Mouse (Mus musculus): ENCODE measurements around the gene Nutf2.
"Not testable (repeated sequence)": the region's sequence is repeated elsewhere in the genome, so short reads cannot be mapped to it uniquely, and the experiment has no call there.

Gene Nutf2

DNA sequence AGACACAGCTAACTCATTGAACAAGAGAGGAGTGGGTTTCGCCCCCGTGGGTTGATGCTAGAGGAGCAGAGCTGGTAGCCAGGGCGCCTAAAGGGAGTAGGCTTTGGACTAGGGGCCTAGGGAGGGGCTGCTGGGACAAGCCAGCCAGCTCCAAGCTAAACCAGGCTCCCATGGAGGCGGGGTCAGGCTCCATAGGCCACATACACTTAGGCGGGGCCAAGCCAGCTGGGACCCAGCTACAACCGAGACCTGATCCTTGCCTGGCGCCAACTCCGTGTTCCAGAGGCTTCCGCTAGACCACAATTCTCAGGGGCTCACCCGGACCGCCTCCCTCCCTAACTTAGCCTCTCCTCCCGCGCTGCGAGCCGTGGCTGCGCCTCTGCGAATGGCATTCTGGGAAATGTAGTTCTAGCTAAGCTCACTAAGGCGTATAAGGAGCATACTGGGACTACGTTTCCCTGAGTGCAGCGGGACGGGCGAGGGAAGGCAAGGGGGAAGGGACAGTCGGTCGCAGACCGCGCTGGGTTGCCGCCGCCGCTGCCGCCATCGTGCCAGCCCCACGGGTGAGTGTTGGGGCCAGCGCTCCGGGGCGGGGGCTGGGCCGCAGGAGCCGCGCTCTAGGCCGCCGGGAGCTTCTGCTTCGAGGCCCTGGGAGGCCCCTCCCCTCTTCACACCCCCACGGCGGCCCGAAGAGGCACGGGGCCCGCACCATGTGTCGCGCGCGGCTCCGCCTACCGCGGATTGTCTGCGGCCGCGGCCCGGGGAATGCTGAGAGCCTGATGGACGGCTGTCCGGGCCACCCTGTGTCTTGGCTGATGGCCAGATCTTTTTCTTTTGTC is at the start of gene Nutf2:
TSS of gene Nutf2 (plus strand) at position 438 of the 839 bp plus-strand sequence.
- peak; percentile 75 for DNase-seq (ENCODE audit: low spot score)

DNA sequence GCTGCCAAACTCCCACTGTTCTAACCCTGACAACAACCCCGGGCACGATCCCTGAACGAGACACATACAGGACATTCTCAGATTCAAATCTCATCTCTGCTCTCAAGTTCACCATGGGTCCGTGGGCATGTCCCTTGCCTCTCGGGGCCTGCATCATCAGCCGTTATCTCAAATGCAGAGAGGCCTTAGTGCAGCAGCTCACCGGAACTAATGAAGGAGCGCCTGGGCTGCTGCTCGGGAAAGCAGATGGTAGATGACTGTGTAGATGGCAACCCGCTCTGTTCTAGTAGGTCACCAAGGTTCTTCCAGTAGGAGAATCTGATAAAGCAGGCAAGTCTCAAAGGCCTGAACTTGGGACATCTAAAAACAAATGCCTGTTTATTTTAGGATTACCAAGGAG is 49.3 kb upstream of the Nutf2 start:
- no peak for DNase-seq (ENCODE audit: low spot score)

DNA sequence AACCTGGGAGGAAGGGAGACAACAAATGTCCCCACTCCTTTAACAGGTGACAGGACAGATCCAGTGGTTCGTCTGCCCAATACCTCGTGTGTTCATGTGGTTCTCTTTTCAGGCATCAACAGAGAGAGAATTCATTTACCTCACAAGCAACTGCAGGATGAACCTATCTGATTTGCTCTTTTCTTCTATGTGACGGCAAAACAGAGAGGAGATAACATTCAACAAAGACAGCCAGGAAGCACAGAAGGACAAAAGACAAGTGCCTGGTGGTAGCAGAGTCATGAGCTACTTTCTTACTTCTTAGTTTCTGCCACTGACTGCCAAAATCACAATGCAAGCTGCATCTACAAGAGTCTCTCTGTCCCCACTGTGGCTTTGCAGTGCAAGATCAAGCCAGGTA is 48.8 kb upstream of the Nutf2 start:
- DNase-seq (ENCODE audit: low spot score): no peak

DNA sequence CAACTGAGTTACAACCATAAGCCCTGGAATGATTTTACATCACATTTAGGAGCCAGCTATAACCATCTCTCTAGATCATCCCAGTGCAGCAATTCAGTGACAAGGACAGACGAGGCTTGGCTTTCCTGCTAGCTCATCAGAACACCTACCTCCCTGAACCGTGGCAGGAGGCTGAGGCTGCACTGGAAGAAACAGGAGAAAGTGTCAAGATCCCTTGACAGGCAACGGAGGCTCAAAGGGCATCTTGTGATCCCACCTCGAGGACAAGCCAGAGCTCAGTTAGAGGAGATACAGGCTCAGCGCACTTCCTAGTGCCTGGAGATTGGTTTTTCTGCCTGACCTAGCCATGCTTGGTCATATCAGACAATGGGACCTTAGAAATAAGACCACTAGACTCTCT is 47.9 kb upstream of the Nutf2 start:
- no peak for DNase-seq (ENCODE audit: low spot score)

DNA sequence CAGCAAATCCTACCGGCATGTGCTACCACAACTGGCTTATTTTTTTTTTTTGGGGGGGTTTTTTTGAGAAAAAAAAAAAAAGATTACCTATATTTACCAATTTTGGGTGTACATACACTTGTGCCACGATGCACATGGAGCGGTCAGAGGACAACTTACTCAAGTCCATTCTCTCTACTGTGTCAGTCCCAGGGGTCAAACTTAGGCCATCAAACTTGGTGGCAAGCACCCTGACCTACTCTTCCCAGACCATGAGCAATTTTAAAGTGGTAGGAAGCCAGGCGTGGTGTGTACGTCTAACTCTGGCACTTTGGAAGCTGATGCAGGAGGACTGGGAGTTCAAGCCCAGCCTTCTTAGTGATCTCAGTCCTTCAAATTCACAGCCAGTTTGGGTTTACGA is 47.1 kb upstream of the Nutf2 start:
- no peak for DNase-seq (ENCODE audit: low spot score)

DNA sequence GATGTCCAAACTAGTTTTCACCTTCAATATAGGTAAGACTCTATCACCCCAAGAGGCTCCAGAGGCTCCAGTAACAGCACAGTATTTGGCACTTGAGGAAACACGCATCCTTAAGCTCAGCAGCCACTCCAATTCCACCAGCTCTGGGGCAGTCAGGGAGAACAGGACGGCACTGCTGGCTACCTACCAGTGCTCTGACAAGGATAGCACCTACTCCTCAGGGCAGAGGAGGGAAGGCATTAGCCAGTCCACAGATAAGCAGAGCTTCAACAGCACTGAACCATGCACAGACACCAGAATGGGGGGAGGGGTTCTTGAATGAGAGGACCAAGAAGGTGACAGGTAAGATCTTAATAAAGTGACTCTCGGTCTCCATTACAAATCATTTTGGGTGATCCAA is 40.7 kb upstream of the Nutf2 start:
- DNase-seq (ENCODE audit: low spot score): no peak

DNA sequence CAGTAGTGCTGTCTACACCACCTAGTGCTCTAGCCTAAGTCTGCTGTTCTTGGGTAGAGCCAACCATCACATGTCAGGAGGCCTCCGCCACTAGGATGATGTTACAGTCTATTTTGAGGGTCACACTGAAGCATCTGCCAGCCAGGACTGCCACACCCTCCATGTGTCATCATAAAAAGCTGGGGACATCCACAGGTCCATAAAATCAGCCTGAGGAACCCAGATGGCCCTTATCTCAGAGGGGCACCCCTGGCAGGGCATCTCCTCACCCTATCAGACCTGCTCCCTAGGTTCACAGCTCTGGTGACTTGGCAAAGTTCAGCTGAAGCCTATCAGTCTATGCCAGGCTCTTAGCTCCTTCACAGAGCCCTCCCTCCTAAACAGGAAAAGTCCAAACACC is 39.5 kb upstream of the Nutf2 start:
- DNase-seq (ENCODE audit: low spot score): no peak

DNA sequence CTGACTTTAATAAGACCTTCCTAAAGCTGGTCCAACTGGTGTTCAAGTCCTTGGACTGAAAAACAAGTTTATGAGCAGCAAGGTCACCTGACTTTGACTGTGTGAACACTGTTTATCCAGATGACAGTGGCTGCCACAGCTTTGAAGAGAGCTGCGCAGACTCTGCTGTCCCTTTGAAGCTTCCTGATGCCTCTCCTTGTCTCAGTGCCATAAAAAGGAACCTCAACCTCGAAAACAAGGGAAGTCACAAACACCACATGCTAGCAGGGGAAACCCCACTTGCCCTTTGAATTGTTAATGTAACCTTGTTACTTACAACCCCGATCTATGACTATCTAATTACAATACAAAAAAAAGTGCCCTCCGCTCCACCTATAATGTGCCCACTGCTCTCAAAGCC is 34.9 kb upstream of the Nutf2 start:
- no peak for DNase-seq (ENCODE audit: low spot score)

DNA sequence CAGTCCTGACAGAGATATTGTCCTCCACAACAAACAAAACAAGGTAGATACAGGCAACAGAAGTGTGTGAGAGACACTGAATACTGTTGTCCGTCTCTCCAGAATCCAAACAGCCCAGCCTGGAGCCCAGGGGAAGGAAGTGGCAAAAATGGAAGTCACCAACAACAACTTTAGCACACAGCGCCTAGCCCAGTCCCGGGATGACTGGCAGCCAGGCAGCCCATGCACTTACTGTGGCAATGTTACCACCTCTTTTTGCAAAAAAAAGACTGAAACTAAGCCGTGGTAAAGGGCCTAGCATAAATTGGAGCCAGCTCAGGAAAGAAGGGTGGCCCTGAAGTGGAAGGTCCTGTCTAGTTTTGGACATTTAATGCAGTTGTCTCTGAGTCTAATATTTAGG is 34.0 kb upstream of the Nutf2 start:
- no peak for DNase-seq (ENCODE audit: low spot score)

DNA sequence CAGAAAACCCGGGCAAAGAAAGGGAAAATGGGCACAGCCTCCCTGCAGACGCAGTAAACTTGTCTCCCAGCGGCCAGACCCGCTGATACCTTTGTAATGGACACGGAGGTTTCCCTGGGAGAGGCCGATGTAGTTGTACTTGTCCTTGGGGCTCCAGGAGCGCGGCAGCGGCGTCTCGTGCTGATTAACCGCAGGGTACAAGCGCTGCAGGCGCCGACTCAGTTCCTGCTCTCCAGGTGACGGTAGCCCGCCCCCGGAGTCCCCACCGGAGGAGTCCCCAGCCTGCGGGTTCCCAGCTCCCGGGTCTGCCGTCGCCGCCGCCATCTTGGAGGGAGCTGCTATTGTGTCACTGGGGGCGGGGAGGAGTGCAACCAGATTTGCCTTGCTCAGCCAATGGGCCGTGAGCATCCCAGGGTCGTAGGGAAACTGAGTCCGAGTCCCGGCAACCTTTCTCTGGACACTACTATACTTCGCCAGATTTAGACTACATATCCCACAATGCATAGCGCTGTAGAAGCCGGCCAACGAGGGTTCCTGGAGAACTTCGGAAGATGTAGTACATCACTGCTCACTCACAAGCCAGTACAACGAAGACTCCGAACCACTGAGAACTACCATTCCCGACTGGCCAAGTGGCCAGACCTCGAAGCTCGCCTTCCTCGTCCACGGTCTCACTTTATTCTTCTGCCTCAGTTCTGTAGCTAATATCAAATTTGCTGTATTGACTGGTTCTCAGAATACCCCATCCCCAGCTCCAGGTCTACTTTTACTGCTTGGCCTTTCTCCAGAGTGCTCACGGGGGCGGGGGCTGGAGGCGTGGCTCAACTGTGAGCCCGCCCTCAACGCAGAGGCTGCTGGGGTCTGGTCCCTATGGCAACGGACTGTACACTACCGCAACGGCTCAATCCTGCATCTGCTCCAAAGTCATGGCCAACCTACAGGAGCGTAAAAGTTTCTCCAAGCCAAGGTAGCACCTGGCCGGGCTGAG is 33.2 kb upstream of the Nutf2 start, which contains the start of the genes Ranbp10 and Tsnaxip1:
TSS of gene Ranbp10 (minus strand) at position 490 of the 988 bp plus-strand sequence.
TSS of gene Tsnaxip1 (plus strand) at position 871 of the 988 bp plus-strand sequence.
- peak; percentile 84 for DNase-seq (ENCODE audit: low spot score)

DNA sequence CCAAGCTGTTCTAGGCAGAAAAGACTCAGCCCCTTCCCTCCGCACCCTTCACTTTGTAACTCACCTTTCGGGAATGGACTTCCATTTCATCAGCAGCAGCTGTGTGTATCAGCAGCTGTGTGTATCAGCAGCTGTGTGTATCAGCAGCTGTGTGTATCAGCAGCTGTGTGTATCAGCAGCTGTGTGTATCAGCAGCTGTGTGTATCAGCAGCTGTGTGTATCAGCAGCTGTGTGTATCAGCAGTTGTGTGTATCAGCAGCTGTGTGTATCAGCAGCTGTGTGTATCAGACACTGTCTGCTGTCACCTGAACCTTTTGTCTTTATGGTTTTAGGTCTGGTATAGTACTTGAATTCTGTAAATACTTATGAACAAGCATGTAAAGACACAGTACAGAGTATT is 26.6 kb upstream of the Nutf2 start:
- DNase-seq (ENCODE audit: low spot score): not testable (repeated sequence)

DNA sequence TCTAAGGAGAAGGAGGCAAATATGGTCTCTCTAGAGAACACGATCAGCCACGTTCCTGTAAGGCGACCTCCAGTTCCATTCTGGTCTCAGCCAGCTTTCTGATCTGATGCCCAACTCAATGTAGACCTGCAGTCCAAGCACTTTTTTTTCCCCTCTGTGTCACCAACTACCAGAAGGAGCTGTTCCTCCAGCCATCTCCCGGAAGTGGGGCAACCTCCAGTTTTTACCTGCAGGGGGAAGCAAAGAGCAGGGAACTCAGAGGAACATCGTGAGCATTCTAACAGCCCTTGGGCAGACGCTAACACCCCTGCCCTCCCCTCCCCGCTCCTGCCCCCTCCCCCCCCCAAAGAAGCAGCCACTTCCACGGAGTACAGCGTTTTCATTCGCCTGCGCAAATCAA is 25.1 kb upstream of the Nutf2 start:
- no peak for DNase-seq (ENCODE audit: low spot score)

DNA sequence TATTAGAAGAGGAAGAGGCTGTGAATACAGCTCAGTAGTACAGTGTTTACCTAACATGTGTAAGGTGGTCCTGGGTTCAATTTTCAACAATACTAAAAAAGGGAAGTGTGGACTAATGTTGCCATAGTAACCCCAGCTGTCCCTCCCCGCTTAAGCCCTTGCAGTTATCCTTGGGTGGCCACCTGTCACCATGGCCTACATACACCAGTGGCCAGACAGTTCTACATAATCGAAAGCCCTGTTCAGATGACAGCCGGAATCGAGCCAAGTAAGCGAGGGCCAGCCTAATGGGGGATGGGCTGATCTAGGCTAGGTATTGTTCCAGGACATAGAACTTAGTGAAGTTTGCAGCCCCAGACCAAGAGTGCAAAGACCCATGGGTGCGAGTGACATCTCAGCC is 23.4 kb upstream of the Nutf2 start:
- no peak for DNase-seq (ENCODE audit: low spot score)

DNA sequence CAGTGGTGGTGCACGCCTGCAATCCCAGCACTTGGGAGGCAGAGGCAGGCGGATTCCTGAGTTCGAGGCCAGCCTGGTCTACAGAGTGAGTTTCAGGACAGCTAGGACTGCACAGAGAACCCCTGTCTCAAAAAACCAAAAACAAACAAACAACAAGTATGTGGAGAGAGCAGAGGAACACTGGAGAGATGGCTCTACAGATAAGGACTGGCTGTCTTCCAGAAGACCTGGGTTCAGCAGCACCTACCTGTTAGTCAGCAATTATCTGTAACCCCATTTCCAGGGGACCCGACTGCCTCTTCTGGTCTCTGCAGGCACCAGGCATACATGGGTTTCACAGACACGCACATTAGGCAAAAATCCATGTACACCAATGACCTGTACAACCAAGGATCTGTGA is 21.2 kb upstream of the Nutf2 start:
- no peak for DNase-seq (ENCODE audit: low spot score)

DNA sequence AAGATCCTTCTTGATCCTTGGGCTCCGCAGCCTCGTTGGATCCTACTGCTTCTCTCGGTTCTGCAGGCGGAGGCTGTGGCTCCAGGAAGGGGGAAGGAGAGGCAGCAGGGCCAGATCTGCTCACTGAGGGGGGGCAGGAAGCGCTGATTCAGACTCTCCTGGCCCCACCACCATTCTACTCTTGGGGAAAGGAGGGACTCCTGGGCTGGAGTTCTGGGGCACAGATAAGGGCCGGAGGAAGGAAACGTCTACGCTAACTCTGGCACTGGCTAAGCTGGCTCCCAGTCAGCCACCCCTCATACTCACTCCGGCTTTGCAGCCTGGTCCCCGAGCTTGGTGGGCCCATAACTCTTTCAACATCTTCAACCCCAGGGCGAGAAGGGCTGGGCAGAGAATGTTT is 13.7 kb upstream of the Nutf2 start:
- DNase-seq (ENCODE audit: low spot score): no peak

DNA sequence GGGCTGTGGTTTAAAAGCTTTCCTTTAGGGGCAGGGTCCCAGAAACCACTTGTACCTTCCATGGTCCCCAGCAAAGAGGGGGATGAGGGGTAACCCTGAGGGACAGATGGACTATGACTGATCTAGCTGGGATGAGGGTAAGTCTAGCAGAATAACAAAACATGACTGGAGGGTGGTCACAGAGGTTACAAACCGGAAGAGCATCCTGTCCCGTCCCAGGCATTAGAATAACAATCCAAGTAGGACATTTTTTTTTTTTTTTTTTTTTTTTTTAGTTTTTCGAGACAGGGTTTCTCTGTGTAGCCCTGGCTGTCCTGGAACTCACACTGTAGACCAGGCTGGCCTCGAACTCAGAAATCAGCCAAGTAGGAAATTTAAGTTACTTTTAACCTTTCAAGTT is 10.4 kb upstream of the Nutf2 start:
- DNase-seq (ENCODE audit: low spot score): no peak

DNA sequence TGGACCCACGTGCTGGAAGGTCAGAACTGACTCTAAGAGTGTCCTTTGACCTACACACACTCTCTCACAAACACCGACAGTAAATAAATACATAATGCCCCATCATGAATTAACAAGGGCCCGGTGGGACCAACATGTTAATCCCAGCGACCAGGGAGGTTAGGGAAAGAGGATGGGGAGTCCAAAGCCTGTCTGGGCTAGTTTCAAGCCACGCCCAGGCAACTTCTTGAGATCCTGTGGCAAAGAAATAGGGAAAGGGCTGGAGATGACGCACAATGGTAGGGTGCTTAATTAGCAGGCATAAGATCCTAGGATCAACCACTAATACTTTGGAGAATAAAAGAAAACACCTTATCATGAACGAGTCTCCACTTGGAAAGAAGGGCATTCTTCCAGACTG is 9.8 kb upstream of the Nutf2 start:
- no peak for DNase-seq (ENCODE audit: low spot score)

DNA sequence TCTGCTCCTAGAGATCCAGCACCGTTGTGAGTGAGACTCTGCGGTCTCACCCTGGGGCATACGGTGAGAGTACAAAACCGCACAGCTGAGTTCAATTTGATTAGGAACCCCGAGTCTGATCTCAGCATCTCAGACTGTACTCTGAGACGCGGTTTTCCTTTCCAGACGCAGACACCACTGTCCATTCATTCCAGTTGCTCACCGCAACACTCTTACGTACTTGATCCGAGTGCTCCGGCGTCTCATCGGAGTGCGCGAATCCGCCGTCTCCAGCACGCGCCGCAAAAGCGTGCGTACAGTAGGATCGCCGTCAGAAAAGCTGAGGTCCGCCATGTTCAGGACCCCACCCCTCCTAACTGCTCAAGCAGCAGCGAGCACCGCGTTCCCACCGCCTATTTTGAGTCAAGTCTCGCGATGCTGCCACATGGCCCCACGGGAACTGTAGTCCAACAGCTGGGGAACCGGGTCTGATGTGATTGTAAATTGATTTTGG is 8.7 kb upstream of the Nutf2 start:
- peak; percentile 63 for DNase-seq (ENCODE audit: low spot score)

DNA sequence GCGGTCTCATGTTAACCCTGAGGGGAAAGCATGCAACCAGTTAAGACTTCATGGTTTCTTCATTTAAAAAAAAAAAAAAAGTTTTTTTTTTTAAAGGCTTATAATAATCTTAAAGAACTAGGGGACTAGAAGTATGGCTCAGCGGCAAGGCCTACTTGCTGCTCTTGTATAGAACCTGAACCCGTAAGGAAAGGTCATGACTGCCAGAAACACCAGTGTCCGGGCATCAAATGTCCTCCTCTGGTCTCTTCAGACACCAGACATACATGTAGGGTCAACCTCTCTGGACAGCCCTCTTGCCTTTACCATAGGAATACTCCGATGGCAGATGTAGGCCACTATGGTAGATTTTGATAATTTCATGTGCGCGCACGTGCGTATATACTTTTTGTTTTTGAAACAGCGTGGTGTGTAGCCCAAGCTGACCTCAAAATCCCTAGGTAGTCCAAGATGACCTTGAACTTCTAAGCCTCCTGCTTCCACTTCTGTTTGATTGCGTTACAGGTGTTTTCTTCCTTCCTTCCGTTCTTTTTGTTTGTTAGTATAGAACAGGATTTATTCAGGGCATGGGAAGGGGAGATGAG is 8.1 kb upstream of the Nutf2 start:
- DNase-seq (ENCODE audit: low spot score): no peak

DNA sequence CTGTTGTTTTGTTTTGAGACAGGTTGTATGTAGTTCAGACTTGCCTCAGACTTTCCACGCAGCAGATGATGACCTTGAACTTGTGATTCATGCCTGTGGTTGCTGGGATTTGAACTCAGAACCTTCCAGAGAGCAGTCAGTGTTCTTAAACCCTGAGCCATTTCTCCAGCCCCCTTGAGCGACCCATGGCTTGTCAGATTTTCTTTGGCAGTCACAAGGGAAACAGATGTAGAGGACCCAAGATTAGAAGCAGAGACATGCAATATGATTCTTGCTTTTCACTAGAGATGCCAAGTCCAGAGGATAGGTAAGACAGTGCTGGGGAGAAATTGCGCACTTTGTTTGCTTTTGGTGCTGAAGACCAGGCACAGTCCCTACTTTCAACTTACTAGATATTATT is 7.2 kb upstream of the Nutf2 start, which contains the start of gene Cenpt:
TSS of gene Cenpt (minus strand) at position 101 of the 400 bp plus-strand sequence.
- no peak for DNase-seq (ENCODE audit: low spot score)

DNA sequence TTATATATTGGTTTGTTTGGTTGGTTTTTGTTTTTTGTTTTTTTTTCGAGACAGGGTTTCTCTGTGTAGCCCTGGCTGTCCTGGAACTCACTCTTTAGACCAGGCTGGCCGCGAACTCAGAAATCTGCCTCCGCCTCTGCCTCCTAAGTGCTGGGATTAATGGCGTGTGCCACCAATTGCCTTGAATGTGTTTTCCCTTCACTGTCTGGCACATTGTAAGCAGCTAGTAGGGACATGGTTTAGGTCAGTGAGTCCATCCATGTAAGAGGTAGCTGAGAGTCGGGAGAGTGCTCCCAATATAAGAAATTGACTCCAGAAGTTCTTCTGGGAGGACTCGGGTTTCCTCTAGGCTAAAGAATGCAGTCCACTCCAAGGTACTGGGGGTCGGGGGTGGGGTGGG is 6.1 kb upstream of the Nutf2 start:
- no peak for DNase-seq (ENCODE audit: low spot score)

DNA sequence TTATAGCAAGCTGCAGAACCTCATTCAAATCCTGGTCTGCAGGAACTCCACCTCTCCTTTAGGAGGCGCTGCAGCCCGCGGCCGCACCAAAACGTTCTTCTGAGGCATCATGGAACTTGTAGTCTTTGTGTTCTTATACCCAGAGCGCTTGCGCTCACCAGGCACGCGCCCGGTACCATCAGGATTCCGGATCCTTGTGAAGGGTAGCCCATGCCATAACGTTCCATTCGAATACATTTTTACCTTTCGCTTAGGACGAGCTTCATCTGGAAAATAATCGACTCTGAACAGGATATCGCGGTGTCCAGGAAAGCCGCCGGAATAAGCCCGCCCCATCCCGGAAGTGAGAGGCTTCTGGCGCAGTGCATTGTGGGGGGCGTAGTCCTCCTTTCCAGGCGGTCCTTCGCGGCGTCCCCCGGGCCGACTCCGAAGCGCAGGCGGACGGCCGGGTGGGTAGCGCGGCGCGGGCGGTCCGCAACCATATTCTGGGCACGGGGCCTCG is 5.6 kb upstream of the Nutf2 start, which contains the start of gene Thap11:
TSS of gene Thap11 (plus strand) at position 418 of the 502 bp plus-strand sequence.
- DNase-seq (ENCODE audit: low spot score): peak; percentile 80
